Mouse (Mus musculus) C2C12 (cell line): ENCODE measurements at regions not wholly inside any gene's neighbourhood (a gene's known extent, or its start where the extent isn't known, plus 50 kb on each side); places are given as distances from the start of the nearest gene placed in this dataset.

Experiments
- H3K27me3 ChIP-seq: one replicate; pipeline ENCODE4 v1.6.1; 2011; ENCODE audit not compliant: control insufficient read depth, insufficient read depth, insufficient read length
- H3K36me3 ChIP-seq: one replicate; pipeline ENCODE4 v1.6.1; 2011; ENCODE audit not compliant: control insufficient read depth, insufficient read depth
- H3K4me3 ChIP-seq: one replicate; pipeline ENCODE4 v1.5.1; 2011; ENCODE audit warnings: mild to moderate bottlenecking, control low read depth; ENCODE audit not compliant: poor library complexity, insufficient read depth, severe bottlenecking
- H3K79me2 ChIP-seq: one replicate; pipeline ENCODE4 v1.6.1; 2011; ENCODE audit not compliant: control insufficient read depth, insufficient read depth
- H3K79me3 ChIP-seq: one replicate; pipeline ENCODE4 v1.6.1; 2011; ENCODE audit warnings: low read depth, control low read depth
- H3ac ChIP-seq: one replicate; pipeline ENCODE3; 2011; ENCODE audit warnings: low read depth; ENCODE audit not compliant: control insufficient read depth, insufficient read length
- CEBPB ChIP-seq: IDR thresholded peaks from one replicate; pipeline ENCODE4 v1.6.1; 2011; ENCODE audit warnings: low read depth, mild to moderate bottlenecking, control low read depth, moderate library complexity
- CTCF ChIP-seq: IDR thresholded peaks from one replicate; pipeline ENCODE4 v1.5.1; 2011; ENCODE audit not compliant: control insufficient read depth, insufficient read depth, insufficient read length
- FOSL1 ChIP-seq: IDR thresholded peaks from one replicate; pipeline ENCODE4 v1.8.0; 2011; ENCODE audit warnings: mild to moderate bottlenecking, low read length; ENCODE audit not compliant: poor library complexity, insufficient read depth, severe bottlenecking
- MAX ChIP-seq: IDR thresholded peaks from one replicate; pipeline ENCODE4 v1.6.1; 2011; ENCODE audit warnings: mild to moderate bottlenecking, control low read depth
- MYOD1 ChIP-seq: IDR thresholded peaks from one replicate; pipeline ENCODE4 v1.6.1; 2011; ENCODE audit warnings: low read depth; ENCODE audit not compliant: control insufficient read depth, insufficient read length
- MYOG ChIP-seq: IDR thresholded peaks from one replicate; pipeline ENCODE4 v1.6.1; 2011; ENCODE audit not compliant: control insufficient read depth, insufficient read length; ENCODE audit errors: extremely low read depth
- USF1 ChIP-seq: IDR thresholded peaks from one replicate; pipeline ENCODE4 v1.6.1; 2011; ENCODE audit warnings: low read depth, mild to moderate bottlenecking, control low read depth, moderate library complexity

- Histone ChIP-seq H3K79me3 (no peaks in the 10 kb centered on the region), H3ac (no peak overlapping the region), H3K79me2 (no peaks in the 10 kb centered on the region), H3K36me3 (no peaks in the 10 kb centered on the region), H3K4me3 (no peak overlapping the region), H3K27me3 (peaks cover 10% of the 10 kb centered on the region)
- TF ChIP-seq USF1 (no peak), MYOD1 (no peak), CTCF (no peak), MAX (no peak), MYOG (no peak), FOSL1 (no peak), CEBPB (no peak)
Measured at GRCm38 (mm10) chr5:148820476-148820875, 108.6 kb downstream of the Katnal1 start.

GRCm38 (mm10) chr5:148819423-148819822, 109.7 kb downstream of the Katnal1 start:
- H3K79me2 ChIP-seq: no peaks in the 10 kb centered on the region
- no peaks in the 10 kb centered on the region for H3K36me3 ChIP-seq
- TF ChIP-seq CEBPB: no peak
- no peak for TF ChIP-seq USF1
- no peak overlapping the region for H3K4me3 ChIP-seq
- H3ac ChIP-seq: no peak overlapping the region
- H3K27me3 ChIP-seq: peaks cover 10% of the 10 kb centered on the region
- no peaks in the 10 kb centered on the region for H3K79me3 ChIP-seq

- H3K4me3 ChIP-seq: no peak overlapping the region
- H3K79me3 ChIP-seq: no peaks in the 10 kb centered on the region
- peaks cover 8% of the 10 kb centered on the region for H3K27me3 ChIP-seq
- H3ac ChIP-seq: no peak overlapping the region
- H3K79me2 ChIP-seq: no peaks in the 10 kb centered on the region
- no peaks in the 10 kb centered on the region for H3K36me3 ChIP-seq
- TF ChIP-seq MAX (no peak), USF1 (no peak), MYOD1 (no peak), CTCF (no peak), MYOG (no peak), FOSL1 (no peak), CEBPB (no peak)
Measured at GRCm38 (mm10) chr5:148818746-148819145, 110.4 kb downstream of the Katnal1 start.

- TF ChIP-seq MYOG (no peak), USF1 (no peak), CTCF (no peak), FOSL1 (no peak), MYOD1 (no peak), CEBPB (no peak), MAX (no peak)
- no peaks in the 10 kb centered on the region for H3K79me3 ChIP-seq
- H3K27me3 ChIP-seq: no peaks in the 10 kb centered on the region
- H3ac ChIP-seq: no peak overlapping the region
- no peak overlapping the region for H3K4me3 ChIP-seq
- no peaks in the 10 kb centered on the region for H3K36me3 ChIP-seq
- H3K79me2 ChIP-seq: no peaks in the 10 kb centered on the region
Measured at GRCm38 (mm10) chr5:148812840-148813239, 116.3 kb downstream of the Katnal1 start.

GRCm38 (mm10) chr5:148812016-148812415, 117.1 kb downstream of the Katnal1 start:
- TF ChIP-seq MYOD1: no peak
- TF ChIP-seq MYOG: no peak
- no peak for TF ChIP-seq CEBPB
- no peak for TF ChIP-seq MAX
- no peak for TF ChIP-seq CTCF
- TF ChIP-seq FOSL1: no peak
- TF ChIP-seq USF1: no peak
- no peaks in the 10 kb centered on the region for H3K36me3 ChIP-seq
- no peak overlapping the region for H3ac ChIP-seq
- H3K27me3 ChIP-seq: no peaks in the 10 kb centered on the region
- H3K4me3 ChIP-seq: no peak overlapping the region
- no peaks in the 10 kb centered on the region for H3K79me3 ChIP-seq
- no peaks in the 10 kb centered on the region for H3K79me2 ChIP-seq

GRCm38 (mm10) chr5:148809485-148809884, 119.6 kb downstream of the Katnal1 start:
- no peaks in the 10 kb centered on the region for H3K79me2 ChIP-seq
- no peak for TF ChIP-seq MAX
- no peak for TF ChIP-seq USF1
- TF ChIP-seq MYOD1: no peak
- no peak for TF ChIP-seq CEBPB
- no peak for TF ChIP-seq FOSL1
- TF ChIP-seq CTCF: no peak
- no peak for TF ChIP-seq MYOG
- no peak overlapping the region for H3K4me3 ChIP-seq
- H3ac ChIP-seq: no peak overlapping the region
- no peaks in the 10 kb centered on the region for H3K79me3 ChIP-seq
- no peaks in the 10 kb centered on the region for H3K27me3 ChIP-seq
- H3K36me3 ChIP-seq: no peaks in the 10 kb centered on the region
